In genomic region chr8:90354782-90355181, GRCm38 (mm10) we compare ENCODE assay signal across 22 mouse cellular contexts. TPM values are rescaled to one million over a fixed set of nuclear protein-coding genes. Genes with fewer than 3 reads are reported as not detected.
A peak's percentile ranks its signal among the peaks of the same experiment; 100 is the strongest.
DNase-seq lines count a peak whose midpoint lies in the region; ATAC-seq and TF ChIP-seq lines count a peak whose summit lies in the region.
"Had no signal": no experiment of that assay in that cellular context is flagged by ENCODE, and none has a peak within 500 bp of the region (broad histone marks: within the 10 kb centered on the region; RNA-seq: fewer than 3 reads in every experiment).

No protein-coding gene starts in this region.

- H3K4me1 ChIP-seq in heart, embryonic 11.5 days (ENCODE audit: control insufficient read depth, insufficient read depth, low read length): no peaks in the 10 kb centered on the region
- peaks cover 15% of the 10 kb centered on the region for H3K4me1 ChIP-seq in midbrain, embryonic 11.5 days (ENCODE audit: control insufficient read depth, insufficient read depth, low read length)
- peaks cover 14% of the 10 kb centered on the region for H3K4me1 ChIP-seq in midbrain, embryonic 14.5 days (ENCODE audit: control insufficient read depth, insufficient read depth, low read length)

- no peak overlapping the region for H3K27ac ChIP-seq in heart, embryonic 11.5 days (ENCODE audit: low read depth, low read length)
- H3K27ac ChIP-seq in layer of hippocampus, adult 2 months: no peak overlapping the region
- no peak overlapping the region for H3K27ac ChIP-seq in midbrain, embryonic 11.5 days (ENCODE audit: low read depth, low read length)
- H3K27ac ChIP-seq in midbrain, embryonic 14.5 days (replicated peaks; ENCODE audit: low read depth, low read length): no peak overlapping the region
- H3K27ac ChIP-seq: embryonic facial prominence, embryonic 13.5 days; forebrain, embryonic 12.5 days; heart, adult 2 months; hindbrain, embryonic 13.5 days had no signal

- peak; percentile 23 for DNase-seq in heart, adult 11 months
- DNase-seq in layer of hippocampus, adult 2 months (ENCODE audit: low spot score in 2 of 2): no peak
- no peak for DNase-seq in layer of hippocampus, adult 9-11 months
- peak; percentile 81 for DNase-seq in midbrain, embryonic 11.5 days (ENCODE audit: low spot score, missing footprints)
- DNase-seq in midbrain, embryonic 14.5 days: no peak
- peak; percentile 5 for DNase-seq in embryo, embryonic 11 days
- DNase-seq in c-Kit-positive CD71-positive TER-119-positive erythroid progenitor cells, embryonic 14.5 days (ENCODE audit: low spot score): no peak
- DNase-seq: adrenal gland, postnatal 10 days; cerebellum, adult 11-12 months; cerebellum, adult 9-10 months; cerebellum, postnatal 25 days; gastrocnemius, postnatal 10 days; heart, adult 2 months had no signal

- ATAC-seq in heart, embryonic 11.5 days (replicated peaks; ENCODE audit: insufficient number of reproducible peaks, low FRiP score, low TSS enrichment): no peak
- ATAC-seq in midbrain, embryonic 11.5 days (ENCODE audit: low FRiP score): no peak
- ATAC-seq in midbrain, embryonic 14.5 days (ENCODE audit: low FRiP score, low TSS enrichment): no peak
- ATAC-seq: forebrain, embryonic 16.5 days; inflammation-experienced regulatory T-cells, adult 6 months had no signal

- no peak overlapping the region for H3K4me3 ChIP-seq in heart, embryonic 11.5 days (ENCODE audit: low read depth, low read length)
- no peak overlapping the region for H3K4me3 ChIP-seq in layer of hippocampus, adult 2 months
- H3K4me3 ChIP-seq in midbrain, embryonic 11.5 days (ENCODE audit: low read depth, low read length): no peak overlapping the region
- H3K4me3 ChIP-seq in midbrain, embryonic 14.5 days (replicated peaks; ENCODE audit: low read depth, low read length): no peak overlapping the region
- H3K4me3 ChIP-seq: embryonic facial prominence, embryonic 13.5 days; forebrain, embryonic 12.5 days; heart, adult 2 months; heart, embryonic 12.5 days; hindbrain, embryonic 13.5 days had no signal

- peak; percentile 35 for TF ChIP-seq CTCF in layer of hippocampus, adult 2 months (conservative IDR thresholded peaks at IDR 0.05)

- no peaks in the 10 kb centered on the region for H3K36me3 ChIP-seq in heart, embryonic 11.5 days (ENCODE audit: control insufficient read depth, insufficient read depth, low read length)
- H3K36me3 ChIP-seq in midbrain, embryonic 11.5 days (ENCODE audit: control insufficient read depth, insufficient read depth, low read length): no peaks in the 10 kb centered on the region
- no peaks in the 10 kb centered on the region for H3K36me3 ChIP-seq in midbrain, embryonic 14.5 days (ENCODE audit: control insufficient read depth, insufficient read depth, low read length)
- H3K36me3 ChIP-seq: embryonic facial prominence, embryonic 13.5 days; forebrain, embryonic 12.5 days; heart, embryonic 12.5 days; hindbrain, embryonic 13.5 days had no signal

- 0 out of 2 replicates have a peak, but pooled peaks cover 2% of the 10 kb centered on the region for H3K27me3 ChIP-seq in heart, embryonic 11.5 days (ENCODE audit: control insufficient read depth, insufficient read depth, low read length)
- H3K27me3 ChIP-seq in midbrain, embryonic 11.5 days (ENCODE audit: control insufficient read depth, insufficient read depth, low read length): no peaks in the 10 kb centered on the region
- no peaks in the 10 kb centered on the region for H3K27me3 ChIP-seq in midbrain, embryonic 14.5 days (ENCODE audit: control insufficient read depth, insufficient read depth, low read length)
- H3K27me3 ChIP-seq: heart, embryonic 12.5 days; hindbrain, embryonic 13.5 days had no signal

- 88% methylated on average over 3 of the region's 3 CpGs for WGBS in heart, embryonic 11.5 days (ENCODE audit: insufficient replicate concordance)
- 76% methylated on average over 3 of the region's 3 CpGs for WGBS in midbrain, embryonic 11.5 days
- 86% methylated on average over 3 of the region's 3 CpGs for WGBS in midbrain, embryonic 14.5 days

- H3K4me2 ChIP-seq in heart, embryonic 11.5 days: no peak overlapping the region
- H3K4me2 ChIP-seq in midbrain, embryonic 11.5 days: no peak overlapping the region
- H3K4me2 ChIP-seq in midbrain, embryonic 14.5 days (ENCODE audit: low read length): no peak overlapping the region
- H3K4me2 ChIP-seq: embryonic facial prominence, embryonic 13.5 days; forebrain, embryonic 12.5 days; heart, embryonic 12.5 days had no signal

- no peak overlapping the region for H3K9ac ChIP-seq in heart, embryonic 11.5 days (ENCODE audit: low read depth, low read length)
- H3K9ac ChIP-seq in midbrain, embryonic 11.5 days (ENCODE audit: low read length): no peak overlapping the region
- H3K9ac ChIP-seq in midbrain, embryonic 14.5 days (replicated peaks; ENCODE audit: low read length): no peak overlapping the region
- H3K9ac ChIP-seq: embryonic facial prominence, embryonic 13.5 days; forebrain, embryonic 12.5 days; heart, embryonic 12.5 days; hindbrain, embryonic 13.5 days had no signal

- no peaks in the 10 kb centered on the region for H3K9me3 ChIP-seq in heart, embryonic 11.5 days (replicated peaks; ENCODE audit: control insufficient read depth, low read length)
- H3K9me3 ChIP-seq in midbrain, embryonic 11.5 days (ENCODE audit: control insufficient read depth, low read length): no peaks in the 10 kb centered on the region
- H3K9me3 ChIP-seq in midbrain, embryonic 14.5 days (ENCODE audit: control insufficient read depth, low read length): no peaks in the 10 kb centered on the region
- H3K9me3 ChIP-seq: embryonic facial prominence, embryonic 13.5 days; forebrain, embryonic 12.5 days; heart, embryonic 12.5 days; hindbrain, embryonic 13.5 days had no signal

RNA-seq across cellular contexts. Expression of gene Tox3, which starts 6.6 kb away (rescaled TPM):
- polyA plus RNA-seq in heart, embryonic 11.5 days (2014; fragmentation: Nextera tagmentation; extraction: Ambion mirVana): 9.9 and 10.1 TPM in 2 replicates
- total RNA-seq in layer of hippocampus, adult 2 months (2021): 10 to 100 TPM; 12.3 to 14.0 TPM
- 47.7 and 56.6 TPM in 2 replicates for polyA plus RNA-seq in midbrain, embryonic 11.5 days (2014; fragmentation: Nextera tagmentation; extraction: Ambion mirVana)
- polyA plus RNA-seq in midbrain, embryonic 14.5 days (2014; fragmentation: Nextera tagmentation; extraction: Ambion mirVana): 40.2 and 42.0 TPM in 2 replicates
- total RNA-seq: MEL had no signal
- polyA plus RNA-seq: C2C12; inflammation-experienced regulatory T-cells, adult 6 months had no signal

Comparison
In these comparisons a context has a peak if more than half of its experiments do, and no peak if none do; other contexts are left out.
1. DNase-seq: peak in heart, adult 11 months (single experiment), midbrain, embryonic 11.5 days (single experiment) and embryo, embryonic 11 days (single experiment); none in layer of hippocampus, adult 2 months (0 of 2), layer of hippocampus, adult 9-11 months (single experiment), midbrain, embryonic 14.5 days (single experiment) and c-Kit-positive CD71-positive TER-119-positive erythroid progenitor cells, embryonic 14.5 days (single experiment).